Mouse (Mus musculus): ENCODE data around the gene Upp2.
A peak's percentile ranks its signal among the peaks of the same experiment; 100 is the strongest.

The Upp2 gene

DNA sequence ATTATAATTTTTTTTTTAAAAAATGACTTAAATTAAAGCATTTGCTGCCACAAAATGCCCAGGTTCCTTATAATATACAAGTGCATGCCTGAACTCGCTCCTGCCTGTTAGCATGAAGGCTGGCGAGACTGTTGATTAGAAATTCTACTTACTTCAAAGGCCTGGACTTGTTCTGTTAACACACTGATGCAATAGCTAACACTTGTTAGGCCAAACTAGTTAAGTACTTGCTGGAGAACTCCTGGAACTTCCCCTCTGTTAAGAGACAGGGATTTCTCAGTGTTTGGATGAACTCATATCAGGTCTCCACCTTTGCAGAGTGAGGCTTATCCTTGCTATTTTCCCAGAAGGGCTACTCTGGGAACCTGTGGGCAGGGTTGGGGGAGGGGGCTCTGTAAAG is 105.4 kb downstream of the Upp2 start:
- DNase-seq (ENCODE audit: low read depth), result no peak

DNA sequence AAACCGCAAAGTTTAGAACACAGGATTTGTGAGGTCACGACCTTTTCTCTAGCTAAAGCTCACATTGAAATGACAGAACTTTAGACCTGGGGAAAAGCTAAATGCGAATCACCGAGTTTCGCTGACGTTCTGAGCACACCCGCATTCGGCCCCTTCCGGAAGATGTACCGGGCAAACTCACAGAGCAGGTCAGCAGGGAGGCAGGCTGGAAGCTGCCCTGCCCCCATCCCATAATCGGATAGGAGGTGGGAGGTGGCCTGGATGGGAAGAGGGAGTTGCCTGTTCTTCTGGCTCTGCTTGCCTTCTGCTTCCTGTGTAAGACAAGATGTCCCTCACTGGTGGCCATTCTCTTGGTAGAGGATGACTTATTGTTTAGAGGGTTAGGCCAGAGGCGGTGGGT is 112.9 kb downstream of the Upp2 start:
- DNase-seq (ENCODE audit: low read depth), result no peak

GRCm38 (mm10) chr2:58680794-58681193 is 113.7 kb downstream of the Upp2 start:
- peak; percentile 86 for DNase-seq (ENCODE audit: low read depth)

GRCm38 (mm10) chr2:58681394-58681793 is 114.3 kb downstream of the Upp2 start:
- DNase-seq (ENCODE audit: low read depth), result peak; percentile 20

- DNase-seq (ENCODE audit: low read depth), result no peak
Measured at GRCm38 (mm10) chr2:58697501-58697900, 130.4 kb downstream of the Upp2 start.

DNA sequence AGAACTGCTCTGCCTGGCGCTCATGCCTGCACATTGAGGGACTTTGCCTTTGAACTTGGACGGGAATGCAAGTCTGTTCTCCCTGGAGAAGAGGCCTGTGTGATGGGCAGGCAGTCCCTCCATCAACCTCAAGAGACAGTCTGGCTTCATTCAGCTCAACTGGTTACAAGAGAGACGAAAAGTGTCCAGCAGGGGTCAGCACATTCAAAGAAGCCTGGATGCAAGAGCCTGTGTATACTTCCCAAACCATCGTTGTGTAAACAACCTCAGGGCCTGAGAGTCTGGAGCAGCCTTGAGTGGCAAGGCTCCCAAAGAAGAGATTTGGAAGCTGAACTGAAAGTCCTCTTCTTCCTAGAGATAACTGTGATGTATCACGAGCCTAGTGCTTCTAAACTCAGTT is 132.8 kb downstream of the Upp2 start:
- peak; percentile 82 for DNase-seq (ENCODE audit: low read depth)

- no peak for DNase-seq (ENCODE audit: low read depth)
Measured at GRCm38 (mm10) chr2:58700354-58700753, 133.3 kb downstream of the Upp2 start.

- no peak for DNase-seq (ENCODE audit: low read depth)
Measured at GRCm38 (mm10) chr2:58701627-58702026, 134.5 kb downstream of the Upp2 start.

GRCm38 (mm10) chr2:58703226-58703625 is 136.1 kb downstream of the Upp2 start:
- no peak for DNase-seq (ENCODE audit: low read depth)

DNA sequence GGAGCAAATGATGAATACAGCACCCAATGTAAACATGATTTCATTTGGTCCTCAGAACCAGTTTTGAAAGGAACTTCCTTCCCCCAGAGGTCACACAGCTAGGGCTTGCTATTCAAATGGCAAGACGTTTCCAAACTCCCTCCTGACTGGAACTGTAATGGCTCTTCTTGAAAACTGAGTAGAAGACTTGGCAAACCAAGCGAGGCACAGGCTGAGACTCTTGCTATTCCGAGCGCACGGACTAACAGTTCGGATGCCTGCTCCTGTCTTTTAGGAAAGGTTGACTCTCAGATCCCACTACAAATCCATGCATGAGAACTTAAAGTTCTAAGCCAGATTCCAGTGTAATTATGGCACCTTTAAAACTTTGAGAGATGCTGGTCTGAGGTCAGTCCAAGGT is 136.5 kb downstream of the Upp2 start:
- no peak for DNase-seq (ENCODE audit: low read depth)

DNA sequence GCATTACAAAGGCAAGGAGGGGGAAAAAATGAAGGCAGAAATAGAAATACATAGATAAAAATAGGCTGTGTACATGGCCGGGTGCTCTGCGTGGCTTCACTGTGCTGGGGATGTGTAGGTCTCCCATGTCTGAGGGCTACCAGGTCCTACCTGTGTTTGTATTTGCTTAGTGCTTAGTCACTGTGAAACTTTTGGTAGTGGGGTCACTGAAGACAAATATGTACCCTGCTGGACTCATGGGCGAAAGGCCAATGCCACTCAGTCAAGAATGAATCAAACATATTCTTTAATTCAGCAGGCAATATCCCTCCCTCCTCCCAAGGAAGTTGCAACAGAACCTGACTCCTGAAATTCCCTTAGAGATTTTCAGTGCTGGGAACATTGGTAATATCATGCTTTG is 137.5 kb downstream of the Upp2 start:
- DNase-seq (ENCODE audit: low read depth), result no peak

DNA sequence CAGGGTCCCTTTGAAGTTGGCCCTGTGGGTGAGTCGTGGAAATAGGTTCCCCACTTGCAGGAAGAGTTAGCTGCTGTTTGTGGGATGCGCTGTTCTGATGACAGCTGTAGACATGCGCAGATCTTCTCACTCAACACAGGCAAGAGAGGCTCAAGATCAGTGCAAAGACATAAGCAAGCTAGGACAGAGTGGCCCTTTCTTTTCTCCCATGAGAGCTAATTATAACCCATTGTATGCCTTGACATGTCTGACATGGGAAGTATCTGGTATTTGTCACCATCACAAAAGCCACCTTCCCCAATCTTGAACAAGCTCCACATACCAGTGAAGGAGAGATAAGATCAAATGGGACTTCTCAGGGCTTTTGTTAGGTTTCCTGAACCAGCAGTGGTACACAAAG is 140.6 kb downstream of the Upp2 start:
- no peak for DNase-seq (ENCODE audit: low read depth)

GRCm38 (mm10) chr2:58710234-58710633 is 143.1 kb downstream of the Upp2 start:
- no peak for DNase-seq (ENCODE audit: low read depth)

- no peak for DNase-seq (ENCODE audit: low read depth)
Measured at GRCm38 (mm10) chr2:58711049-58711448, 144.0 kb downstream of the Upp2 start.

- DNase-seq (ENCODE audit: low read depth), result no peak
Measured at GRCm38 (mm10) chr2:58711491-58711890, 144.4 kb downstream of the Upp2 start.

DNA sequence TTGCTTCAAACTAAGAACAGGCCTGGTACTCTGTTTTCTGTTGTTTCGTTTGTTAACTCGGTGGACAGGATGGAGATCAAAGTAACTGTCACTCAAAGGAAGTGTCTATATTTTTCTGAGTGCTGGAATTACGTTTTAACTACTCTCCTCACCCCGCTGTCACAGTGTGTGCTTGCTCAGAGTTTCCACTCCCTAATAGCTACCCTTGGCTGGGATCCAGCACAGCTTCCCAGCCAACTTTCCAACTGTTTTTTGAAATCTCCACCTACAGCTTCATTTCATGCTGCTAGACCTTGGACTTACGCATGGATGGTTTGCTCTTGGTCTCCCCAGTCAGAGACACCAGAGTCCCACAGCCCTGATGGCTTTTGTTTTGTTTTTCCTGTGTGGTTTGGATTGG is 144.8 kb downstream of the Upp2 start:
- peak; percentile 64 for DNase-seq (ENCODE audit: low read depth)

DNA sequence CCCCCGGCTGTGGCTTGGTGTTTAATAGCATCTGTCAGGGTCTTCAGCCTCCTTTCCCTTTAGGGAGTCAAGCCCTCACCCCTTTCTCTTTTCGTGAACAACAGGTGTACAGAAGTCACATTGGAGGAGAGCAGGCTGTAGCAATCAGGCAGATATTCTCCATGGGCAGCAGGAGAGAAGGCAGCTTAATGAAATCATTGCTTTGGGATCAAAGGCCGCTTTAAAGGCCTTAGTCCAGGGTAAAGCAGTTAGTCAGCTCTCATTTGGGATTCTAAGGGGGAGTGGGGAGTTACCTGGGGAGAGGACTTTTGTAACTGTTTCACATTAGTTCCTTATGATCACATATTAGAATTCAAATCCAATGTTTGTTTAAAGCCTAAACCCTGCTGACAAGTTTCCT is 150.8 kb downstream of the Upp2 start:
- no peak for DNase-seq (ENCODE audit: low read depth)

GRCm38 (mm10) chr2:58737192-58737820 is 170.2 kb downstream of the Upp2 start:
- peak; percentile 41 for DNase-seq (ENCODE audit: low read depth)

DNA sequence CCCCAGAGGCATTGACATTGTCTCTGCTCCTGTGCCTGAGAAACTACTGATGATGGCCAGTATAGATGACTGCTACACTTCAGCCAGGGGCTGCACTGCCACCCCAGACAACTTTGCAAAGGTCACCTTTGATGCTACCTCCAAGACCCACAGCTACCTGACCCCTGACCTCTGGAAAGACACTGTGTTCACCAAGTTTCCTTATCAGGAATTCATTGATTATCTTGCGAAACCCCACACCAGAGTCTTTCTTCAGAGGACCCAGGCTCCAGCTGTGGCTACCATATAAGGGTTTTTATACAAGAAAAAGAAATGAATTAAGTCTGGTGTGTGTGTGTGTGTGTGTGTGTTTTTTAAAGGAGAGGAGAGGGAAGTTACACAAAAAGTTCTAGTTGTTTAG is 174.1 kb downstream of the Upp2 start:
- no peak for DNase-seq (ENCODE audit: low read depth)

- DNase-seq (ENCODE audit: low read depth), result no peak
Measured at GRCm38 (mm10) chr2:58742026-58742425, 174.9 kb downstream of the Upp2 start.

DNA sequence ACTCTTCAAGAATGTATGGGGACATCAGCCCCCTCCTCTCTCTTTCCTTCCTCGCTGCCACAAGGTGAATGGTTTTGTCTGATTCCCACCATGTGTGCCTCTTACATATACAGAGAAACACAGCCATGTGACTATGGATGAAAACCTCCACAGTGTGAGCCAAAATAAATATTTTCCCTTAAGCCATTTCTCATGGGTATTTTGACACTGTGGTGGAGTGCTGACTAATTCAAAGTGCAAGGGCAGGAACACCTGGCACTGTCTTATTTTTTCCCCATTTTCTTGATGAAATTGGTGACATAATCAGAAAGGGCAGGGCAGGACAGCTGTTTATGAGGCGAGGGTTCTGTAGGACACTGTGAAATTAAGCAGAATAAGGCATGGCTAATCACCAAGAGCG is 176.3 kb downstream of the Upp2 start:
- no peak for DNase-seq (ENCODE audit: low read depth)

DNA sequence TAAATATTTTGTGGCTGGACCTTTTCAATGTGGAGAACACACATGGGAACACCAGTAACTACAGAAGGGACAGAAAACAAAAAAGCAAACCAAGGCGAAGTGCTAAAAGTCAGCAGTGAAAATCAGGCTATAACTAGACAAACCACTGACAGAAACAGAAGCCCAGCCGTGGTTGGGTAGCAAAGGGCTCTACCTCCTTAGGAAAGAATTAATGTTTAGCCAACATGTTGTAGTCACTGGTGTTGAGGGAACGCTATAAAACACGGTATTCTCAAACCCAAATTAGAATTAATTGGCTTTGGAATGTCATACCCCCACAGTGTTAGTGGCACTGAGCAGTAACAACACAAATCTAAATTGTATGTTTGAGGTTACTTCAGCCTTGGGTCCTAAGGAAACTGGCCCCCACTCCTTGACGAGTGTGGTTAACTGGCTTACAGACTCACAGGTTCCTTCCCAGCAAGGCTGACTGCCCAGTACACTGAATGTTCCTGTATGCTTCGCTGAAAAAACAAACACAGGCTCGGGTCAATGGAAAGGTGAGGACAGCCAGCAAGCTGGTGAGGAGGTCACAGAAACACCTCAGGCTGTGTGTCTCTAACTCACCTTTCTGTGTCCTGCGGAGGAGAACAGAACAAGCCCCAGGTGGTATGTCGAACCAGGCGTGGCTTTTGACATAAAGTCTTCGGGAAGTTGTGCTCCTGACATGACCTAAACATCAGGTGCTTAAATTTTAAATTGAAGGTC is 180.6 kb downstream of the Upp2 start:
- DNase-seq (ENCODE audit: low read depth), result no peak

- no peak for DNase-seq (ENCODE audit: low read depth)
Measured at GRCm38 (mm10) chr2:58748296-58748695, 181.2 kb downstream of the Upp2 start.

DNA sequence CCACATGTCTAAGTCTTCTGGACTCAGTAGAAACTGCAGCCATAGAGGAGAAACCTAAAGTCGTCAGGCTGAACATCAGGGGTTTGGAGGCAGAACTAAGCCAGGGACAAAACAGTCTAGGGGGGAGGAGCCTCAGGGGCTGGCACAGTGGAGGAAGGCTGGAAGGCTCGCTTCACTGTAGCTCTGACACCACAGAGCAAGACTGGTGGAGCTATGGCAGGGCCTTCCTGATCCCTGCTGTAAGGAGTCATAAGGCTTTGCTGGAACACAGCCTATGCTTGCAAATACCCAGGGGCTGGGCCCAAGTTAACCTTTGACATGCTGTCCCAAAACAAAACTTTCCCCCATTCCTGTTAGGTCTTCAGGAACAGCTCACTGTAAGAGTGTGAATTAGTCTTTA is 185.8 kb downstream of the Upp2 start:
- no peak for DNase-seq (ENCODE audit: low read depth)

Measured in NIH3T3 (cell line).